Mouse (Mus musculus) lung, postnatal 0 days (tissue): ENCODE data around the gene Gpc6.

Experiments used
- CTCF ChIP-seq: IDR thresholded peaks from 2 replicates; pipeline ENCODE4 v1.5.1; 2016; ENCODE audit warnings: antibody characterized with exemption, mild to moderate bottlenecking
- EP300 ChIP-seq: IDR thresholded peaks from 2 replicates; pipeline ENCODE4 v1.6.1; 2016; ENCODE audit warnings: antibody characterized with exemption, mild to moderate bottlenecking, control low read depth

DNA sequence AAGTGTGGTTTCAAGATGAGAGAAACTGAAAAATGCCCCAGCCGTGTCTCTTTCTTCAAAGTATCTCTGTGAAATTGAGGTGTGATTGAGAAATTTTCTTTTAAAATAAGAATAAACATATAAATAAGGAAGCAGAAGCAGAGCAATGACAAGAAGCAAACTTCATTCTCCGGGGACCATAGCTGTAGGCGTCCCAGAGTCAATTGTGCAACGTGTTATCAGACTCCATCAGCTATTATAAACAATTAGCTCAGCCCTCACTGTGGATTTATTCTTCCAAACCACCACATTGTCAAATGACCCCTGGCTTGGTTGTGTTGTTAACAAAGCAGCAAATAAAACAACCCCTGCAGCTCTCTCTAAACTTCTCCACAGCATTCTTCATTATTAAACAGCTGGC is 466.3 kb downstream of the Gpc6 start:
- no peak for TF ChIP-seq EP300
- TF ChIP-seq CTCF, result no peak
